Mouse (Mus musculus) cerebellum, adult 18-20 months (tissue): ENCODE results near the gene Fam207a.

Experiments
- DNase-seq, 2 experiments: peaks; one replicate each; pipeline ENCODE4 v3.0.0; 2021

The Fam207a gene

GRCm38 (mm10) chr10:77531026-77532019 lies 15.7 kb upstream of the Fam207a start:
- no peak for DNase-seq

GRCm38 (mm10) chr10:77530140-77530539 lies 14.6 kb upstream of the Fam207a start, which contains the start of gene Itgb2:
Gene Itgb2, plus strand, starts transcription at chr10:77530252.
- DNase-seq: no peak

- DNase-seq: no peak
These were observed 13.0 kb upstream of the Fam207a start for GRCm38 (mm10) chr10:77528634-77529033.

- no peak for DNase-seq
These were observed 10.9 kb upstream of the Fam207a start for GRCm38 (mm10) chr10:77526488-77526887.

- DNase-seq: no peak
These were observed 7.7 kb upstream of the Fam207a start for GRCm38 (mm10) chr10:77523321-77523720.

GRCm38 (mm10) chr10:77522746-77523145 lies 7.2 kb upstream of the Fam207a start:
- DNase-seq: no peak

GRCm38 (mm10) chr10:77522021-77522731 lies 6.6 kb upstream of the Fam207a start:
- no peak for DNase-seq

GRCm38 (mm10) chr10:77520497-77520896 lies 4.9 kb upstream of the Fam207a start:
- no peak for DNase-seq

- no peak for DNase-seq
These were observed 3.6 kb upstream of the Fam207a start for GRCm38 (mm10) chr10:77519191-77519590.

- DNase-seq: no peak
These were observed 2.2 kb upstream of the Fam207a start for GRCm38 (mm10) chr10:77517801-77518200.

GRCm38 (mm10) chr10:77517066-77517620 lies 1.6 kb upstream of the Fam207a start:
- DNase-seq: peak; percentile 70 to 86

- DNase-seq: peak in 1 of 2 experiments; percentile 43
These were observed 880 bp upstream of the Fam207a start for GRCm38 (mm10) chr10:77516379-77516951.

- peak; percentile 78 to 82 for DNase-seq
These were observed 5.2 kb downstream of the Fam207a start for GRCm38 (mm10) chr10:77510225-77510982.

- DNase-seq: peak; percentile 91 to 93
These were observed 6.0 kb downstream of the Fam207a start for GRCm38 (mm10) chr10:77509403-77510187.

- DNase-seq: no peak
These were observed 6.8 kb downstream of the Fam207a start for GRCm38 (mm10) chr10:77508744-77509143.

GRCm38 (mm10) chr10:77507779-77508178 lies 7.8 kb downstream of the Fam207a start:
- no peak for DNase-seq

- DNase-seq: peak in 1 of 2 experiments; percentile 55
These were observed 8.5 kb downstream of the Fam207a start for GRCm38 (mm10) chr10:77506961-77507577.

GRCm38 (mm10) chr10:77506526-77506925 lies 9.1 kb downstream of the Fam207a start:
- DNase-seq: peak; percentile 84 to 88

GRCm38 (mm10) chr10:77504143-77504542 lies 11.4 kb downstream of the Fam207a start:
- DNase-seq: peak in 1 of 2 experiments; percentile 59
